Mouse (Mus musculus) kidney, adult 2 months (tissue): Measurements from ENCODE around the gene Krt72.

Experiments used
- CTCF ChIP-seq: fragments of 200-500 bp; conservative IDR thresholded peaks from 2 replicates; pipeline ENCODE4 v1.5.1; 2011; ENCODE audit warnings: low read depth, mild to moderate bottlenecking, control low read depth, low read length, moderate library complexity, mixed read lengths; ENCODE audit not compliant: insufficient read depth, insufficient read length
- POLR2A ChIP-seq: fragments of 200-500 bp; IDR thresholded peaks from one replicate; pipeline ENCODE4 v1.6.1; 2011; ENCODE audit warnings: low read depth, low read length, control low read depth

DNA sequence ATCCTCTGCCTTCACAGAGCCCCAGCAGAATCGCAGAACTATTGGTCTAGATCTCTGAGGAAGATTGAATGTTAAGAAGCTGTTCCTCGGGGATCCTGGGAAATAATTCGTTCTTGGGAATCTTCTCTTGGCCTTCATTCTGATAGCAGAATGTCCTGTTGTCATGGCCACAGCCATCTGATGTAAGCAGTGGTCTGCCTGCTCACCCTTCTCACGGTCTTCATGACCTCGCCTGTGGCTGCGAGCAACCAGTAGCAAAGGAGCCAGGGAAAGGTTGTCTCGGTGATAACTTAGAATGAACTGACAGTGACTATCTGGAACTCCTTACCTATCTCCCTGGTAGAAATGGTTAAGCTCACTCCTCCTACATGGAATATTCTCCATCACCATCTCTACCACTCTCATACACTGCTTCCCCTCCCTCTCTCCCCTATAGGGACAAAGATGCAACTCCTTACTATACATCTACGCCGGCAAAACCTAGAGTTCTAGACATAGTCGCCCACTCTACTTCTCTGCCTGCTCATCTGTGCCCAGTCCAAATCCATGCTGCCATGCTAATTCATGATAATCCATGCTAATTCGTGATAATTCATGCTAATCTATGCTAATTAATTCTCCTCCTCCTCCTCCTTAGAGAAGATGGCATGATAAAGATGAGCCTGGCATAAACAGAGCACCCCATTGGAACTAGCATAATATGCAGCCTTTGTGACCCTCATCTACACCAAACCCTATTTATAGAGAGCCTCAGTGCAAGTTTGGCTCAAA is 17.0 kb upstream of the Krt72 start:
- TF ChIP-seq CTCF (no peak), POLR2A (no peak)
